Mouse (Mus musculus) ES-Bruce4 (cell line): ENCODE data around the gene Tmem54. TPM values are rescaled to one million over a fixed set of nuclear protein-coding genes. Genes with fewer than 3 reads are reported as not detected.

Experiments
- H3K27ac ChIP-seq: 2 replicates; pipeline ENCODE4 v1.5.1; 2012; ENCODE audit warnings: low read length, inconsistent platforms; ENCODE audit not compliant: insufficient read depth
- H3K27me3 ChIP-seq: 2 replicates; pipeline ENCODE4 v1.6.1; 2012; ENCODE audit warnings: mild to moderate bottlenecking, low read length, inconsistent platforms; ENCODE audit not compliant: control insufficient read depth, poor library complexity, insufficient read depth, severe bottlenecking
- H3K36me3 ChIP-seq: 2 replicates; pipeline ENCODE4 v1.6.1; 2012; ENCODE audit warnings: inconsistent platforms, mild to moderate bottlenecking, low read length, moderate library complexity; ENCODE audit not compliant: control insufficient read depth, poor library complexity, insufficient read depth, severe bottlenecking
- H3K4me1 ChIP-seq: one replicate; pipeline ENCODE4 v1.8.1; 2011; ENCODE audit warnings: low read length; ENCODE audit not compliant: control insufficient read depth, insufficient read depth
- H3K4me3 ChIP-seq: 2 replicates; pipeline ENCODE4 v1.5.1; 2011; ENCODE audit warnings: low read depth, mild to moderate bottlenecking, low read length
- H3K9ac ChIP-seq: 2 replicates; pipeline ENCODE4 v1.6.1; 2012; ENCODE audit warnings: low read depth, mild to moderate bottlenecking, inconsistent platforms; ENCODE audit not compliant: poor library complexity, severe bottlenecking
- H3K9me3 ChIP-seq: replicated peaks from 2 replicates; pipeline ENCODE4 v1.6.1; 2012; ENCODE audit warnings: mild to moderate bottlenecking, low read length, inconsistent platforms; ENCODE audit not compliant: control insufficient read depth, poor library complexity, insufficient read depth, severe bottlenecking
- CTCF ChIP-seq: IDR thresholded peaks from one replicate; pipeline ENCODE4 v1.8.1; 2011; ENCODE audit warnings: low read depth, low read length
- EP300 ChIP-seq: IDR thresholded peaks from 2 replicates; pipeline ENCODE4 v1.6.1; 2011; ENCODE audit warnings: low read depth, low read length; ENCODE audit not compliant: insufficient read depth
- POLR2A ChIP-seq: IDR thresholded peaks from one replicate; pipeline ENCODE4 v1.8.1; 2011; ENCODE audit warnings: low read length; ENCODE audit not compliant: insufficient read depth
- polyA plus RNA-seq: library from polyadenylated mRNA; stranded (reverse); fragments of >200 nt; gene quantifications from 2 replicates; pipeline ENCODE4 v1.2.4, GENCODE M21; 2011; ENCODE audit warnings: low read depth; ENCODE audit not compliant: missing spikeins, insufficient read depth, insufficient read length

Gene Tmem54
- polyA plus RNA-seq, 1 experiment, result 6.9 TPM

- H3K9ac ChIP-seq, result no peak overlapping the region
- TF ChIP-seq EP300 (no peak), CTCF (peak; percentile 21)
- H3K27me3 ChIP-seq, result no peaks in the 10 kb centered on the region
- H3K36me3 ChIP-seq, result no peaks in the 10 kb centered on the region
- no peak overlapping the region for H3K4me3 ChIP-seq
- H3K9me3 ChIP-seq, result no peaks in the 10 kb centered on the region
- H3K4me1 ChIP-seq, result no peaks in the 10 kb centered on the region
- no peak overlapping the region for H3K27ac ChIP-seq
Observed at GRCm38 (mm10) chr4:129086078-129086477, 19.3 kb upstream of the Tmem54 start.

DNA sequence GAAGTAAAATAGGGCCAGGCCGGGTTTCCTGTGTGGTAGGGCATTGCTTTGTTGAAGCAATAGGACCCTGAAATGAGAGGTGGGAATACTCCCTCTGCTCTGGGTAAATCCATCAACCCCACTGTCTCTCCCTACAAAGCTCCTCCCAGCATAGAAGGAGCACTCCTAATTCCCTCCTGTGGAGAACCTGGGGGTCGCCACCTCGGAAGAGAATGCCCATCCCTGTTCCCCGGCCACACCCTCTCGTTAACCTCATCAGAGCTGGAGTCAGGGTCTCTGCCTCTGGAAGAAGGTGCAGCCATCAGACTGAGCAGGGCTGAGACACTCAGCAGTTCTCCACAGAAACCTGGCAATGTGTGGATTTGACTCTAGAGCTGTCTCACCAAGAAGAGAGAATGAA lies 17.5 kb upstream of the Tmem54 start:
- Histone ChIP-seq H3K9ac (no peak overlapping the region), H3K9me3 (no peaks in the 10 kb centered on the region), H3K4me3 (no peak overlapping the region), H3K27ac (no peak overlapping the region), H3K36me3 (no peaks in the 10 kb centered on the region), H3K27me3 (no peaks in the 10 kb centered on the region), H3K4me1 (no peaks in the 10 kb centered on the region)
- no peak for TF ChIP-seq POLR2A
- TF ChIP-seq CTCF, result no peak
- no peak for TF ChIP-seq EP300

GRCm38 (mm10) chr4:129095276-129095675 lies 10.1 kb upstream of the Tmem54 start:
- Histone ChIP-seq H3K9me3 (no peaks in the 10 kb centered on the region), H3K27me3 (no peaks in the 10 kb centered on the region), H3K9ac (no peak overlapping the region), H3K36me3 (no peaks in the 10 kb centered on the region), H3K4me1 (no peaks in the 10 kb centered on the region), H3K4me3 (peak overlapping the region; percentile 38), H3K27ac (no peak overlapping the region)
- TF ChIP-seq CTCF, result no peak
- TF ChIP-seq POLR2A, result no peak
- no peak for TF ChIP-seq EP300

DNA sequence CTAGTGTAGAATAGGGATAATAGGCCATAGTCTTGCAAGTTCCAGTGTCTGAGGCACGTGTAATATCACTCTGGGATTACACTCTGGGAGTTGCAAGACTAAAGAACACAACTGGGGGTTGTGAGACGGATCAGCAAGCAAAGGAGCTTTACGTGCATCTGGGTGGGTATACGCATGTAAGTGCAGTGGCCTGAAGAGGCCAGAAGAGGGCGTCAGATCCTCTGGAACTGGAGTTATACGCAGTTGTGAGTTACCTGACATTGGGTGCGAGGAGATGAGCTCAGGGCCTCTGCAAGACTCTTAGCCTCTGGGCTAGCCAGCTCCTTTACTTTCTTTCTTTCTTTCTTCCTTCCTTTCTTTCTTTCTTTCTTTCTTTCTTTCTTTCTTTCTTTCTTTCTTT lies 8.3 kb upstream of the Tmem54 start:
- Histone ChIP-seq H3K9me3 (no peaks in the 10 kb centered on the region), H3K4me1 (no peaks in the 10 kb centered on the region), H3K27me3 (no peaks in the 10 kb centered on the region), H3K4me3 (no peak overlapping the region), H3K9ac (no peak overlapping the region), H3K27ac (no peak overlapping the region), H3K36me3 (no peaks in the 10 kb centered on the region)
- TF ChIP-seq POLR2A (no peak), CTCF (peak; percentile 13)

DNA sequence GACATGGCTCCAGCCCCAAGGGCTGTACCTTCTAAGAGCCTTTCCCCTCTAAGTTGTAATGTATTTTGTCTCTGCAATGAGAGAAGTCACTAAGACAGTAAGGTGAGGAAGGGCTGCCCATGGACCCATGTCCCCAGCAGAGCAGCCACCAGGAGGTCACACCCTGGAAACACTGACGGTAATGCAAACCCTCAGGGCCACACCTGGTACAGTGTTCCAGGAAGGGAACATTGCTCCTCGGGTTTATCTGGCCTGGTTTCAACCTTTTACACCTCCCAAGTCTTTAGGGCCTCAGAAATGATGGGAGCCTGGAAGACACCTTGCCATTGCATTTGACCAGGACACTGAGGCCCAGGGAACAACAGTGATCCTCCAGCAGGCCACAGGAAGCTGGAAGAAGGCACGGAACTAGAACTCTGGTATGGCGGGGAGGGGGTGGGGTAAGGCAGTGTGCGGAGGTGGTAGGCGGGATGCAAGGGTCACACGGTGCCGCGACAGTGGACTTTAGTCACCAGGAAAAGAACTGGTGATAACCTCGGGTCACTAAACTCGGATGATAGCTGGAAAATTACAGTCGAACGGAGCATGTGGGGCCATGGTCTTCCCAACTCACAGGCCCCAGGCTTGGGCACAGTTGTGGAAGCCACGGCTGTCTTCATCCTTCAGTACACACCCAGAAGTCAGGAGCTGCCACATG lies 3.1 kb upstream of the Tmem54 start:
- TF ChIP-seq POLR2A, result no peak
- no peak for TF ChIP-seq CTCF
- no peak for TF ChIP-seq EP300
- no peak overlapping the region for H3K9ac ChIP-seq
- peaks cover 2% of the 10 kb centered on the region for H3K4me1 ChIP-seq
- H3K27me3 ChIP-seq, result no peaks in the 10 kb centered on the region
- no peak overlapping the region for H3K27ac ChIP-seq
- H3K9me3 ChIP-seq, result no peaks in the 10 kb centered on the region
- no peaks in the 10 kb centered on the region for H3K36me3 ChIP-seq
- no peak overlapping the region for H3K4me3 ChIP-seq

DNA sequence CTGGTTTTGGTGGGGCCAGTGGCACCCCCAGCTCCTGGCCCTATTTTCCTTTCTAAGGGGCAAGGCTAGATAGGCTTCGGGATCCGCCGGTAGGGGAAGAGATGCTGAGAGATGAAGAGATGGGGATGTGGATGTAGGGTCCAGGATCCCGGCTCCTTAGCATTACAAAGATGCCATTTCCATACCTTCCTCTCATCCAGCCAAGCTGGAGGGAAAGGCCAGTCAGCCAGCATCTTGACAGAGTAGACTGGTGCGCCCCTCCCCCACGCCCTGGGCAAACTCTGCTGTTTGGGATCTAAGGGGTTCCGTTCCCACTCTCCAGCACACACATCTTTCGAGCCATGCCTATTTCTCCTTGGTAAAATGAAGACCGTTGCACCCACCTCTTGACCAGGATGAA lies 725 bp downstream of the Tmem54 start:
- Histone ChIP-seq H3K9me3 (no peaks in the 10 kb centered on the region), H3K9ac (peak overlapping the region; percentile 29), H3K36me3 (no peaks in the 10 kb centered on the region), H3K4me3 (peak overlapping the region; percentile 55; the same call in 1 of the 2 replicates), H3K27ac (no peak overlapping the region), H3K4me1 (peaks cover 2% of the 10 kb centered on the region), H3K27me3 (no peaks in the 10 kb centered on the region)
- TF ChIP-seq EP300 (peak; percentile 7; the same call in 1 of the 2 replicates), CTCF (no peak)
